Mouse (Mus musculus) cortical plate, adult 2 months (tissue): Measurements from ENCODE around the gene Rps13.

Source experiments
- CTCF ChIP-seq: fragments of 200-500 bp; IDR thresholded peaks from 2 replicates; pipeline ENCODE4 v1.5.1; 2011; ENCODE audit warnings: mild to moderate bottlenecking, control low read depth, low read length; ENCODE audit not compliant: insufficient read depth; ENCODE audit errors: extremely low read depth
- POLR2A ChIP-seq: fragments of 200-500 bp; IDR thresholded peaks from 2 replicates; pipeline ENCODE4 v1.6.1; 2011; ENCODE audit warnings: mild to moderate bottlenecking, low read length, control low read depth; ENCODE audit not compliant: insufficient read depth; ENCODE audit errors: extremely low read depth

GRCm38 (mm10) chr7:116307871-116308631 is 25.9 kb downstream of the Rps13 start, which contains the start of gene Plekha7:
- TF ChIP-seq POLR2A (no peak), CTCF (no peak)
